Mouse (Mus musculus): Measurements from ENCODE around the gene 4930452B06Rik.
"Not testable (repeated sequence)": the region's sequence is repeated elsewhere in the genome, so short reads cannot be mapped to it uniquely, and the experiment has no call there.

4930452B06Rik gene

GRCm38 (mm10) chr14:8665636-8666411 lies at the start of gene 4930452B06Rik:
Gene 4930452B06Rik (minus strand): TSS chr14:8666240.
- DNase-seq (ENCODE audit: low spot score) = peak; percentile 81

- no peak for DNase-seq (ENCODE audit: low spot score)
Observed at GRCm38 (mm10) chr14:8712674-8713073, 46.6 kb upstream of the 4930452B06Rik start.

GRCm38 (mm10) chr14:8689451-8689850 lies 23.4 kb upstream of the 4930452B06Rik start:
- no peak for DNase-seq (ENCODE audit: low spot score)

GRCm38 (mm10) chr14:8688462-8688861 lies 22.4 kb upstream of the 4930452B06Rik start:
- DNase-seq (ENCODE audit: low spot score) = no peak

- DNase-seq (ENCODE audit: low spot score) = no peak
Observed at GRCm38 (mm10) chr14:8686185-8686584, 20.1 kb upstream of the 4930452B06Rik start.

GRCm38 (mm10) chr14:8679896-8680295 lies 13.9 kb upstream of the 4930452B06Rik start:
- no peak for DNase-seq (ENCODE audit: low spot score)

GRCm38 (mm10) chr14:8660359-8660758 lies 5.7 kb downstream of the 4930452B06Rik start:
- DNase-seq (ENCODE audit: low spot score) = no peak

- DNase-seq (ENCODE audit: low spot score) = peak; percentile 3
Observed at GRCm38 (mm10) chr14:8641650-8642279, 24.3 kb downstream of the 4930452B06Rik start.

- DNase-seq (ENCODE audit: low spot score) = no peak
Observed at GRCm38 (mm10) chr14:8632211-8632610, 33.8 kb downstream of the 4930452B06Rik start.

- no peak for DNase-seq (ENCODE audit: low spot score)
Observed at GRCm38 (mm10) chr14:8628406-8628805, 37.6 kb downstream of the 4930452B06Rik start.

- DNase-seq (ENCODE audit: low spot score) = no peak
Observed at GRCm38 (mm10) chr14:8627481-8627880, 38.6 kb downstream of the 4930452B06Rik start.

GRCm38 (mm10) chr14:8621164-8621563 lies 44.9 kb downstream of the 4930452B06Rik start:
- no peak for DNase-seq (ENCODE audit: low spot score)

GRCm38 (mm10) chr14:8620580-8620979 lies 45.5 kb downstream of the 4930452B06Rik start:
- no peak for DNase-seq (ENCODE audit: low spot score)

- no peak for DNase-seq (ENCODE audit: low spot score)
Observed at GRCm38 (mm10) chr14:8615636-8616035, 50.4 kb downstream of the 4930452B06Rik start.

- DNase-seq (ENCODE audit: low spot score) = not testable (repeated sequence)
Observed at GRCm38 (mm10) chr14:8614430-8614829, 51.6 kb downstream of the 4930452B06Rik start.

GRCm38 (mm10) chr14:8612080-8612479 lies 54.0 kb downstream of the 4930452B06Rik start:
- no peak for DNase-seq (ENCODE audit: low spot score)

GRCm38 (mm10) chr14:8610108-8610507 lies 55.9 kb downstream of the 4930452B06Rik start:
- no peak for DNase-seq (ENCODE audit: low spot score)

GRCm38 (mm10) chr14:8608559-8609171 lies 57.4 kb downstream of the 4930452B06Rik start:
- peak; percentile 44 for DNase-seq (ENCODE audit: low spot score)

- DNase-seq (ENCODE audit: low spot score) = no peak
Observed at GRCm38 (mm10) chr14:8604898-8605297, 61.1 kb downstream of the 4930452B06Rik start.

GRCm38 (mm10) chr14:8585031-8585430 lies 81.0 kb downstream of the 4930452B06Rik start:
- no peak for DNase-seq (ENCODE audit: low spot score)

- not testable (repeated sequence) for DNase-seq (ENCODE audit: low spot score)
Observed at GRCm38 (mm10) chr14:8551006-8551405, 115.0 kb downstream of the 4930452B06Rik start.

GRCm38 (mm10) chr14:8549108-8549507 lies 116.9 kb downstream of the 4930452B06Rik start:
- no peak for DNase-seq (ENCODE audit: low spot score)

GRCm38 (mm10) chr14:8536024-8536423 lies 130.0 kb downstream of the 4930452B06Rik start:
- DNase-seq (ENCODE audit: low spot score) = no peak

Measured in yolk sac, embryonic 10.5 days (tissue).